Mouse (Mus musculus) lung, postnatal 25 days (tissue): ENCODE measurements around the gene Cnih3.

Source experiments
- DNase-seq: peaks from one replicate; pipeline ENCODE4 v3.0.0; 2022; ENCODE audit warnings: low spot score

The Cnih3 gene

GRCm38 (mm10) chr1:181353200-181354097 lies 1.0 kb downstream of the Cnih3 start:
- no peak for DNase-seq

GRCm38 (mm10) chr1:181355683-181356082 lies 3.3 kb downstream of the Cnih3 start:
- no peak for DNase-seq

GRCm38 (mm10) chr1:181357870-181358269 lies 5.4 kb downstream of the Cnih3 start:
- no peak for DNase-seq

GRCm38 (mm10) chr1:181358526-181358925 lies 6.1 kb downstream of the Cnih3 start:
- peak; percentile 12 for DNase-seq

- no peak for DNase-seq
Measured at GRCm38 (mm10) chr1:181360732-181361131, 8.3 kb downstream of the Cnih3 start.

- DNase-seq: no peak
Measured at GRCm38 (mm10) chr1:181364025-181364424, 11.6 kb downstream of the Cnih3 start.

- no peak for DNase-seq
Measured at GRCm38 (mm10) chr1:181365376-181365775, 12.9 kb downstream of the Cnih3 start.

GRCm38 (mm10) chr1:181368789-181369570 lies 16.6 kb downstream of the Cnih3 start:
- no peak for DNase-seq

- DNase-seq: no peak
Measured at GRCm38 (mm10) chr1:181370370-181370769, 17.9 kb downstream of the Cnih3 start.

GRCm38 (mm10) chr1:181371226-181371625 lies 18.8 kb downstream of the Cnih3 start:
- DNase-seq: no peak

- no peak for DNase-seq
Measured at GRCm38 (mm10) chr1:181372306-181372705, 19.9 kb downstream of the Cnih3 start.

GRCm38 (mm10) chr1:181374627-181375374 lies 22.4 kb downstream of the Cnih3 start:
- DNase-seq: no peak

- DNase-seq: no peak
Measured at GRCm38 (mm10) chr1:181376431-181376830, 24.0 kb downstream of the Cnih3 start.

GRCm38 (mm10) chr1:181379664-181380063 lies 27.2 kb downstream of the Cnih3 start:
- DNase-seq: peak; percentile 54

GRCm38 (mm10) chr1:181381410-181382010 lies 29.1 kb downstream of the Cnih3 start:
- no peak for DNase-seq

- no peak for DNase-seq
Measured at GRCm38 (mm10) chr1:181389264-181389663, 36.8 kb downstream of the Cnih3 start.

GRCm38 (mm10) chr1:181392489-181392888 lies 40.1 kb downstream of the Cnih3 start:
- no peak for DNase-seq

- peak; percentile 26 for DNase-seq
Measured at GRCm38 (mm10) chr1:181393250-181394149, 41.1 kb downstream of the Cnih3 start.

- DNase-seq: no peak
Measured at GRCm38 (mm10) chr1:181395234-181395828, 42.9 kb downstream of the Cnih3 start.

GRCm38 (mm10) chr1:181399179-181399578 lies 46.8 kb downstream of the Cnih3 start:
- no peak for DNase-seq
